Mouse (Mus musculus): ENCODE measurements around the gene Galnt18.

DNA sequence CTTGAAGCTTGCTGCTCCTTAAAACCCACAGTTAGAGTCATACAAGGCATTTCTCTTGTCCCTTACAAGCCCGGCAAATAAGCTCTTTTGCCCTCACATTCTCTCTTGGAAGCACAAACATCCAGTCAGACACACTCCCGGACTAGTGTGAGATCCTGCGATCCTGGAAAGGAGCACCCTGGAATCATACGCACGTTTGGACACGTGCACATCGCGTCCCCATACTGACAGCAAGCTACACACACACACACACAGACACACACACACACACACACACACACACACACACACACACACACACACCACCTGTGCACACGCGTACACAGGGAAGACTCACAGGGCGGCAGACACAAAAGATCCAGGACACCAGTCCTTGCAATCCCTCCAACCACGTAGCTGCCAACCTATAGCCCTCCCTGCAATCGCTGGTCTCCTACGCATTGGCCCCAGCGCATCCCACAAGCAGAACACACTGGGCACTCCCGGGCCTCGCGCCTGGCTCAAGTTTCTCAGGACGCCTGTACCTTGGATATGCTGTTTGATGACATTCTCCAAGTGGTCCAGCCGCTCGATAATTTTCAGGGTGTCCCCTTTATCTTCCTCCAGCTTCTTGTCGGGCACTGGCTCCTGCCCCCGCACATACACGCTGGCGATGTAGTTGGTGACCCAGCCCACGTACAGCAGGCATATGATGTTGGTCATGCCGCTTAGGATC lies 831 bp downstream of the Galnt18 start:
- TF ChIP-seq CTCF (IDR thresholded peaks at IDR 0.05; ENCODE audit: extremely low read depth, insufficient read length, insufficient replicate concordance, low read depth, low read length) (no peak), POLR2A (IDR thresholded peaks at IDR 0.05; ENCODE audit: low read depth, low read length) (no peak)

Data from small intestine, adult 2 months (tissue).